Mouse (Mus musculus): ENCODE measurements around the gene Wwox. TPM values are rescaled to one million over a fixed set of nuclear protein-coding genes. Genes with fewer than 3 reads are reported as not detected.

Wwox gene
- total and polyA plus RNA-seq, 3 experiments, result 7.8 to 11.5 (median 9.1) TPM

- Histone ChIP-seq H3K79me2 (replicated peaks; ENCODE audit: control insufficient read depth, extremely low read depth, insufficient read depth, poor library complexity, severe bottlenecking) (no peaks in the 10 kb centered on the region), H3K4me3 (replicated peaks in 1 of 3; ENCODE audit: low read depth in 2 of 3, low read length in 2 of 3, poor library complexity in 1 of 3) (no peak overlapping the region), H3K9ac (ENCODE audit: insufficient read depth, low read depth) (no peak overlapping the region), H3K27me3 (replicated peaks) (no peaks in the 10 kb centered on the region), H3K27ac (ENCODE audit: insufficient read depth, low read depth) (no peak overlapping the region), H3K4me1 (ENCODE audit: control insufficient read depth in 1 of 2, insufficient read depth in 2 of 2) (no peaks in the 10 kb centered on the region), H3K36me3 (replicated peaks in 1 of 2; ENCODE audit: control insufficient read depth in 1 of 2, insufficient read depth in 1 of 2, low read length in 1 of 2) (no peaks in the 10 kb centered on the region), H3K9me3 (replicated peaks; ENCODE audit: low read length) (no peaks in the 10 kb centered on the region), H3K4me2 (ENCODE audit: insufficient read depth, low read depth, poor library complexity, severe bottlenecking) (no peak overlapping the region)
- dilution Hi-C loops (cut with MboI; ENCODE audit: extremely low pct_ligation_motif_present, extremely low pct_unique_long_range_greater_than_20kb, low sequenced_read_pairs) (no loop called here), in situ Hi-C loops (cut with MboI; ENCODE audit: low pct_ligation_motif_present, low pct_unique_long_range_greater_than_20kb, low sequenced_read_pairs) (no loop called here)
- DNase-seq (ENCODE audit: extremely low read depth), result no peak
- TF ChIP-seq NRF1 (IDR thresholded peaks at IDR 0.05; ENCODE audit: low read depth, low read length) (no peak), CHD1 (IDR thresholded peaks at IDR 0.05; ENCODE audit: low read depth, low read length) (no peak)
Measured at GRCm38 (mm10) chr8:114986971-114987370, 547.5 kb downstream of the Wwox start.

- no peaks in the 10 kb centered on the region for H3K9me3 ChIP-seq (replicated peaks; ENCODE audit: low read length)
- no peak overlapping the region for H3K27ac ChIP-seq (ENCODE audit: insufficient read depth, low read depth)
- TF ChIP-seq ZNF384 (IDR thresholded peaks at IDR 0.05; ENCODE audit: low read depth, low read length) (no peak), POLR2AphosphoS2 (IDR thresholded peaks at IDR 0.05; ENCODE audit: low read depth, low read length) (no peak), CHD2 (IDR thresholded peaks at IDR 0.05; ENCODE audit: low read length) (no peak), MAFK (IDR thresholded peaks at IDR 0.05; ENCODE audit: insufficient replicate concordance, low read length) (no peak), ZC3H11A (IDR thresholded peaks at IDR 0.05; ENCODE audit: low read depth, low read length) (no peak), IRF4 (IDR thresholded peaks at IDR 0.05; ENCODE audit: low read depth, low read length) (no peak), HCFC1 (IDR thresholded peaks at IDR 0.05; ENCODE audit: low read depth, low read length) (no peak), NELFE (IDR thresholded peaks at IDR 0.05; ENCODE audit: low read depth, low read length) (no peak), ELF1 (IDR thresholded peaks at IDR 0.05; ENCODE audit: low read depth, low read length) (no peak), RAD21 (IDR thresholded peaks at IDR 0.05; ENCODE audit: low read depth, low read length) (no peak), CHD1 (IDR thresholded peaks at IDR 0.05; ENCODE audit: low read depth, low read length) (no peak), TBP (conservative IDR thresholded peaks at IDR 0.05; ENCODE audit: low read depth, low read length) (no peak), POLR2A (IDR thresholded peaks at IDR 0.05; ENCODE audit: low read depth, low read length) (no peak)
- in situ Hi-C loops (cut with MboI; ENCODE audit: low pct_ligation_motif_present, low pct_unique_long_range_greater_than_20kb, low sequenced_read_pairs), result no loop called here
- H3K4me2 ChIP-seq (ENCODE audit: insufficient read depth, low read depth, poor library complexity, severe bottlenecking), result no peak overlapping the region
- H3K4me1 ChIP-seq (ENCODE audit: control insufficient read depth in 1 of 2, insufficient read depth in 2 of 2), result no peaks in the 10 kb centered on the region
- H3K79me2 ChIP-seq (replicated peaks; ENCODE audit: control insufficient read depth, extremely low read depth, insufficient read depth, poor library complexity, severe bottlenecking), result no peaks in the 10 kb centered on the region
- dilution Hi-C loops (cut with MboI; ENCODE audit: extremely low pct_ligation_motif_present, extremely low pct_unique_long_range_greater_than_20kb, low sequenced_read_pairs), result no loop called here
- no peak for DNase-seq (ENCODE audit: extremely low read depth)
- no peak overlapping the region for H3K9ac ChIP-seq (ENCODE audit: insufficient read depth, low read depth)
- no peaks in the 10 kb centered on the region for H3K36me3 ChIP-seq (replicated peaks in 1 of 2; ENCODE audit: control insufficient read depth in 1 of 2, insufficient read depth in 1 of 2, low read length in 1 of 2)
- no peak overlapping the region for H3K4me3 ChIP-seq (replicated peaks in 1 of 3; ENCODE audit: low read depth in 2 of 3, low read length in 2 of 3, poor library complexity in 1 of 3)
- no peaks in the 10 kb centered on the region for H3K27me3 ChIP-seq (replicated peaks)
Measured at GRCm38 (mm10) chr8:114990865-114991613, 551.6 kb downstream of the Wwox start.
